Mouse (Mus musculus) left cerebral cortex, adult 18-20 months (tissue): ENCODE results near the gene Ddx6. TPM values are rescaled to one million over a fixed set of nuclear protein-coding genes. Genes with fewer than 3 reads are reported as not detected.
"Not testable (repeated sequence)": the region's sequence is repeated elsewhere in the genome, so short reads cannot be mapped to it uniquely, and the experiment has no call there.

Source experiments
- DNase-seq, 2 experiments: peaks; one replicate each; pipeline ENCODE4 v3.0.0; 2021 to 2022; ENCODE audit warnings: low spot score in 2 of 2, mixed read lengths in 1 of 2
- total RNA-seq, 2 experiments: library from RNA; stranded (reverse); gene quantifications; 2 replicates each; pipeline ENCODE4 v1.2.3; 2021

Gene Ddx6
- total RNA-seq, 2 experiments from 2014 or later: 145 to 155 TPM

DNA sequence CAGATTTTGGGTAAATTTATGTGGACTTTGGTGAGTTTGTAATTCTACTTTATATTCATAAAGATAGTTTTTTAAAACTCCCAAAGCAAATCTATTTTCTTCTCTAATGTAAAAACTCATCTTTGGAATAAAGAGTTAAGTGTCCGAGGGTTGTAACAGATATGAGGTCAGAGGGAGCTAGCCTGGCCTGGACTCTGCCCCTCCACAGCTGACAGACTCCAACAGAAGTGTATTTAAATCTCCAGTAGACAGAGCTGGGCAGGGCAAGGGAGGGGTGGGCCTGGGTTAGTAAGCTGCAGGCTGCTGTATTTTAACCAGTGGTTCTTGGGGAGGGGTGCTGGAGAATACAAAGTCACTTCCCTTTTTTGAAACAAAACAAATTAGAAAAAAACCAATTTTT lies 35.3 kb downstream of the Ddx6 start:
- DNase-seq: not testable (repeated sequence)

DNA sequence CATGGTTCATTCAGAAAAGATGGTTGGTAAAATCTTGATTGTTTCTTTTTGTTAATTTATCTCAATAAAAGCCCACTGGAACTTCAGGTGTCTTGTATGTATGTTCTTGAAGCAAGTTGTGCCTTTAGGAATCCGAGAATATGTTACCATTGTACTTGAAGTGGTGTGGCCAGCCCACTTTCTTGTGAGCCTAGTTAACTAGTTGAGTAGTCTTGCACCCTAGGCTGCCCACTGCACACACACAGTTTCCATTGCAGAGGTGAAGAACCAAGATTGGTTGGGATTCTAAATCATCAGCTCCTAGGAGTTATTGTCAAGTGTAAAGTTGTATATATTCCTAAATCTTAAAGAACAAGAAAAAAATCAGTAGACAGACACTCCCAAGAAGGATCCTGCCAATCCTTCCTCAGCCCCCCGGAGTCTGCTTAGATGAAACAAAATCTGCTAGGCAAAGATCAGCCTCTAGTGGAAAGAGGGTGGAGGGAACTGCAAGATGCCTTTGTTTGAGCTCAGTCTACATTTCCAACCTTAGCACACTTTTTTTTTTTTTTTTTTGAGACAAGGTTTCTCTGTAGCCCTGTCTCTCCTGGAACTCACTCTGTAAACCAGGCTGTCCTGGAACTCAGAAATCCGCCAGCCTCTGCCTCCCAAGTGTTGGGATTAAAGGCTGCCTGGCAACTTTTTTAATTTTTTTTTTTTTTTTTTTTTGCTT lies 36.1 kb downstream of the Ddx6 start:
- DNase-seq: no peak

GRCm38 (mm10) chr9:44641616-44642015 lies 36.9 kb downstream of the Ddx6 start:
- no peak for DNase-seq

GRCm38 (mm10) chr9:44643103-44643502 lies 38.4 kb downstream of the Ddx6 start:
- no peak for DNase-seq

- no peak for DNase-seq
Measured at GRCm38 (mm10) chr9:44644186-44644585, 39.5 kb downstream of the Ddx6 start.

DNA sequence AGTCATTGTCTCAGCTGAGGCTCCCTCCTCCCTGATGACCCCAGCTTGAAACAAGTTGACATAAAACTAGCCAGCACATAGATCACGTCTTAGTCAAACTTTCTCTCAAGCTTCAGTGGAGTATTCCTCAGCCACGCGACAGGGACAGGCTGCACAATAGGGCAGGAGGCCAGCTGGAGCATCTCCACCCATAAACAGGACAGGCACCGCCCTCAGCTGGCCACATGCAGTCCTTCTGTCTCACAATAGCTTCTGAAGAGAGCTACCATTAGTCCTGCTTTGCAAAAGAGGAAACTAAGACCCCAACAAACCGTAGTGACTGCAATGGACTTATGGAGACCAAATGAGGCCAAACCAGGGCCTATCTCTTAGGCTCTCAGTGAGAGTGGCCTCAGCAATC lies 40.8 kb downstream of the Ddx6 start:
- DNase-seq: no peak

DNA sequence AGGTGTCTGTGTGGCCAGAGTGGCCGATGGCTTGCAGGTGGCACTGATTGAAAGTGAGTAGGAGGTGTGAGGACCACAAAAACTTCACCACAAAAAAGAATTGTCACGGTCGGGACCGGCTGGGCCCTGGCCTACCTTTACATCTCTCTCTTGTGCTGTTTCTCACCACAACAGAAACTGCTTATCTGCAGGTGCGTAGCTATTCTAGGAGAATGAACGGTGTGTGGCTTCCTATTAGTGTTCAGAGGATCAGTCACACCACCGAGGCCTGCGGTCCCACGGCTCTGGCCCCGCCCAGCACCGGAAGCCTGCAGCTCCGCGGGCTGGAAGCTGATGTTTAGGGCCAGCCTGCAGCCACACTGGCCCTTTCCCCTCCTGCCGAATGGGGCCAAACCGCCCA lies 41.2 kb downstream of the Ddx6 start:
- DNase-seq: no peak

- DNase-seq: no peak
Measured at GRCm38 (mm10) chr9:44646366-44646765, 41.7 kb downstream of the Ddx6 start.

GRCm38 (mm10) chr9:44647026-44647425 lies 42.3 kb downstream of the Ddx6 start:
- DNase-seq: no peak

DNA sequence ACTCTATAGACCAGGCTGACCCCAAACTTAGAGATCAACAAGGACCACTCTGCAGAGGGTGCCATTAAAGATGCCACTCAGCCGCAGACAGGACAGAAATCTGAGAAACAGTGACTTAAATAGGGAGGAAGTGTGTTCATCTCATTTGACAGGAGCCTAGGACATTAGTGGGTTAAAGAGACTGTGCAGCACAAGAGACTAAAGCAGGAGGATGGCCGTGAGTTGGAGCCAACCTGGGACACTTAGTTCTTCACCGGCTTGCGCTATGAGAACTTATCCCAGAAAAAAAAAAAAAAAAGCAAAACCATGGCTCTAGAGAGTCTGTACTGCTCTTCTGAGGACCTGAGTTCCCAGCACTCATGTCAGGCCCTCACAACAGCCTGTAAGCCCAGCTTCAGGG lies 43.0 kb downstream of the Ddx6 start:
- no peak for DNase-seq

- DNase-seq: no peak
Measured at GRCm38 (mm10) chr9:44648881-44649281, 44.2 kb downstream of the Ddx6 start.

GRCm38 (mm10) chr9:44652027-44652426 lies 47.3 kb downstream of the Ddx6 start:
- peak; percentile 63 to 64 for DNase-seq

- DNase-seq: no peak
Measured at GRCm38 (mm10) chr9:44653896-44654295, 49.2 kb downstream of the Ddx6 start.

DNA sequence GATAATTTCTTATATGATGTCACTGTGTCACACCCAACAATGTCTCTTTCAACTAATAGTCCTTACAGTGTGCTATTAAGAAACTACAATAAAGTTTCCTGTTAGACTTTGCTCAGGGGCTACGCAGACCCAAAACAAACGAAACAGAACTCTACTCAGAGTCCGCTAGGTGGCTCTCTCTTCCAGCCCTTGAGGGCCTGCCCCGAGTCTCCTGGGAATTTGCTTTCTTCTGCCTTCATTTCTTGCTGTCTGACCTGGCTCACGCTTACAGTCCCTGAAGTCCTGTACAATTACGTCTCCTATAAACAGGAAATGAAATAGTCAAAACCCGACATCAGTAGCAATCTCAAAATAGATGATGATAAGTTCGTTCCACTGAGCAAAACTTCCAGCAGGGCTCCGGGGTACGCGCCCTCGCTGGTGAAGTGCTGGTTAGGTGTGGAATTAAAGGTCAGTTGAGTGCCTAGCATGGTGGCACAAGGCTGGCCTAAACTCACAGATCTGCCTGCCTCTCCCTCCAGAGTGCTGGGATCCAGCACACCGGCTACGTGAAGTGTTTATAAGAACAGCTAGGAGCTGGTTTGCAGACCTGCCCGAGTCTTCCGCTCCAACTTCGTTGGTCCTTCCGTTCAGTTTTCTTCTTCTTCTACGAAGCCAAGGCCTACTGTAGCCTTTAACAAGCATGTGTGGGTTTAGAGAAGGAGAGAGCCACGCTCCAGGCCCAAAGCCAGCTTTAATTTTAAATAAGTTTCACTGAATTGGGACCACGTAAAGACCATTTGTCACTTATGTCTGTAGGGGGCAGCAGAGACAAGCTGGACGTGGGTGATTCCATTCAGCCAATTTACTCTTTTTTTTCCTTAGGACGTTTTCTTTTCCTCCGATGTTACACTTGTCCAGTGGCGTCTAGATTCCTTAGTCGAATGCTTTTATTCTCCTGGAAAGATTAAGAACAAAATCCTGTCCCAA lies 50.7 kb downstream of the Ddx6 start:
- peak; percentile 56 to 63 for DNase-seq

- DNase-seq: no peak
Measured at GRCm38 (mm10) chr9:44663706-44664105, 59.0 kb downstream of the Ddx6 start.

DNA sequence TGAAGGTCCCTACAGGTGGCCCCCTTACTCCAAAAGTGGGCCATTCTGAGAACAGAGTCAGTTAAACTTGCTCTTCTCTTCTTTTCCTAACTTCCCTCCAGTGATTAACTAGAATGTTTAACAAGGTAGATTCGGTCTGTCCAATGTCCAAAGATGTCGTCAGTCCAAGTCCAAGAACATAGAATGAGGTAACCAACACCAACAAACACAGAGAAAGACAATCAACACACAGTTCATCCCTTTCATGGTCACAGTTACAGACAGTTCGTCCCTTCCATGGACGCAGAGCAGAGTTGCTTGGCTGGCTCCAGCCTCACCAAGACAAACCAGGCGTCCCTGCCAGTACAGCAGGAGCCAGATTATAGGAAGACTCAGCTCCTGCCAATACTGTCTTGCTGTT lies 66.7 kb downstream of the Ddx6 start:
- DNase-seq: no peak

DNA sequence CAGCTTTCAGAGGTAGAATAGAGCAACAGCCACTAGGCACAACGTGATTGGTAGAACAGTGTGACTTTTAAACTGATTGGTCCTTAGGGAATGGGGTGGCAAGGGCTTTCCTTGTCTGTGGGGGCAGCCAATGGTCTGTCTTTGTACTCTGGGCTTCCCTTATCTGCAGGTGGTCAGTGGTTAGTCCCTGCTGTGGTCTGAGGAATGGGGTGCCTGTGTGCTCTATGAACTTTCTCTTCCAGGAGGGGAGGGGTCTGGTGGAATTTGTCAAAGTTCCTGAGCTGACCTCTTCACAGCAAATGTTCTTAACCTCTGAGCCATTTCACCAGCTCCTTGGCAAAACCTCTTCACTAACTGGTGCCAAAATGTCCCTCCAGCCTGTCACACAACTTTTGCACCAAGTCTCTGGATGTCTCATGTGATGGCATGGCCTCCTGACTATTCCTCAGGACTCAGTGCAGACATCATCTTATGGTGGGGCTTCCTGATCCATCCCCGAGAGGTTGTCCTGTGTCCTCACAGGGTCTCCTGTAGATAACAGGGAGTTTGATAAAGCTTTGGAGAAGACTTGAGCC lies 67.7 kb downstream of the Ddx6 start:
- DNase-seq: no peak

DNA sequence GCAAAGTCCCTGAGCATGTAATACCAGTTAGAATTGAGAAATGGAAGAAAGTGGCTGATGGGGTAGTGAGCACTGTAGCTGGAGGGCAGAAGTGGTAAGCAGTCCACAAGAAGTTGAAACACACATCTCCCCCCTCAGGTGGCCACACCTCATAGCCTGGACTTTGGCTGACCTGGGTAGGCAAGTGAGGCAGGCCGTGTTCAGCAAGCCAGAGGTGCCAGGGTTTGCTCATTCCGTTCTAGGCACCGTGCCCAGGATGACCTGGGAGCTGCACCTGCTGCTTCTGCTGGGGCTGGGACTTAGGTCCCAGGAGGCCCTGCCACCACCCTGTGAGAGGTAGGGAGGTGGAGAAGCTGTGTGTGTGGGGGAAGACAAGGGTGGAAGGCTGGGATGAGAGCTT lies 68.3 kb downstream of the Ddx6 start, which contains the start of gene Treh:
Treh (plus strand) TSS at position 229 of the 400 bp plus-strand sequence.
- no peak for DNase-seq

DNA sequence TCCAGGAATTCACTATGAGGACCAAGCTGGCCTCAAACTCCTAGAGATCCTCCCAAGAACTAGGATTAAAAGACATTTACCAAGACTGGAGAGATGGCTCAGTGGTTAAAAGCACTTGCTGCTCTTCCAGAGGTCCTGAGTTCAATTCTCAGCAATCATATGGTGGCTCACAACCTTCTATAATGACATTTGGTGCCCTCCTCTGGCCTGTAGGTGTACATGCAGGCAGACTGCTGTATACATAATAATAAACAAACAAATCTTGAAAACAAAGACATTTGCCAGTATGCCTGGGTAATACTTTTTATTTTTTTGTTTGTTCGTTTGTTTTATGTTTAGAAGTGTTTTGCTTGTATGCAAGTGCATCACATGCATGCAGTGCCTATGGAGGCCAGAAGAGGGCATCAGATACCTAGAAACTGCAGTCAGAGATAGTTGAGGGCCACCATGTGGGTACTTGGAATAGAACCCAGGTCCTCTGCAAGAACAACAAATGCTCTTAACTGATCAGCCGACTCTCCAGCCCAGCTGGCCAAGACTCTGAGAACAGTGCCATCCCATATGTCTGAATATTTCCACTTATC lies 73.7 kb downstream of the Ddx6 start:
- no peak for DNase-seq

DNA sequence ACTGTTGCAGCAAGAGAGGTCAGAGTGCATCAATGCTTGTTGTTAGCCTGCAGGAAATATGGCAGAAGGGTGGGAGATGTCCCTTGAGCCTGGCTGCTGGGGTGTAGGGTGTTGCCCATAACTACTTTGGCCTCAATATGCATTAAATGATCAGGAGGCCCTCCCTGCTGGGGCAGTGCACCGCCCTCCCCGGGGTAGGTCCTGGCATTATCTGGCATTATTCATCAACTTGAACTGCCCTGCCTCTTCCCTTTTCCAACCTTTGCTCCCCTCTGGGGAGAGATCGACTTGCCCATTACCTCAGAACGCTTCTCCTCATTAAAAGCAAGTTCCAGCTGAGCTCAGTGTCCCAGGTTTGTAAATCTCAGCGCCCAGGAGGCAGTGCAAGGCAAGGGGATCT lies 74.9 kb downstream of the Ddx6 start:
- no peak for DNase-seq

- DNase-seq: no peak
Measured at GRCm38 (mm10) chr9:44683046-44683445, 78.4 kb downstream of the Ddx6 start.
